Mouse (Mus musculus): ENCODE measurements around the gene Olfr824.
"Not testable (repeated sequence)": the region's sequence is repeated elsewhere in the genome, so short reads cannot be mapped to it uniquely, and the experiment has no call there.

GRCm38 (mm10) chr10:130115283-130115682 lies 14.5 kb downstream of the Olfr824 start, which contains the start of gene Olfr823:
- not testable (repeated sequence) for TF ChIP-seq CTCF, EP300 (IDR thresholded peaks at IDR 0.05; ENCODE audit: low read depth)

Data from heart, postnatal 0 days (tissue).